Mouse (Mus musculus): ENCODE results near the gene Dock8.
A peak's percentile ranks its signal among the peaks of the same experiment; 100 is the strongest.

Gene Dock8

GRCm38 (mm10) chr19:25193751-25194150 lies 194.4 kb downstream of the Dock8 start:
- DNase-seq (ENCODE audit: low spot score): no peak

GRCm38 (mm10) chr19:25200081-25200860 lies 200.9 kb downstream of the Dock8 start:
- no peak for DNase-seq (ENCODE audit: low spot score)

DNA sequence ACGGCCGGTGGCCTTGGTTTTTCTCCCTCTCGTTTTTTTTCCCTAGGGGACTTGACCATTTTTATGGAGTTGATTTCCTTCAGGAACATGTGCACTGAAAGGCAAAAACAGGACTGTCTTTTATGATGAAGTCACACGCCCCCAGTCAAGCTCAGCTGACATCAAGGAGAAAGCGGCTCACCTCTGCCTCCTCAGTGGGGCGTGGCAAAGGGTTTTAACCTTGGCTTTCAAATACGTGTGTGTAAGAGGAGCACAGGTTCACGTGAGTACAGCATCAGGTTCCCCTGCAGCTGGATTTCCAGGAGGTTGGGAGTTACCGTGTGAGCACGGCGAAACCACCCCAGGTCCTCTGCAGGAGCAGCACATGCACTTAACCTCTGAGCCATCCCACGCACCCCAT lies 203.7 kb downstream of the Dock8 start:
- DNase-seq (ENCODE audit: low spot score): no peak

GRCm38 (mm10) chr19:25206969-25207368 lies 207.6 kb downstream of the Dock8 start:
- no peak for DNase-seq (ENCODE audit: low spot score)

GRCm38 (mm10) chr19:25207731-25208361 lies 208.5 kb downstream of the Dock8 start:
- peak; percentile 45 for DNase-seq (ENCODE audit: low spot score)

DNA sequence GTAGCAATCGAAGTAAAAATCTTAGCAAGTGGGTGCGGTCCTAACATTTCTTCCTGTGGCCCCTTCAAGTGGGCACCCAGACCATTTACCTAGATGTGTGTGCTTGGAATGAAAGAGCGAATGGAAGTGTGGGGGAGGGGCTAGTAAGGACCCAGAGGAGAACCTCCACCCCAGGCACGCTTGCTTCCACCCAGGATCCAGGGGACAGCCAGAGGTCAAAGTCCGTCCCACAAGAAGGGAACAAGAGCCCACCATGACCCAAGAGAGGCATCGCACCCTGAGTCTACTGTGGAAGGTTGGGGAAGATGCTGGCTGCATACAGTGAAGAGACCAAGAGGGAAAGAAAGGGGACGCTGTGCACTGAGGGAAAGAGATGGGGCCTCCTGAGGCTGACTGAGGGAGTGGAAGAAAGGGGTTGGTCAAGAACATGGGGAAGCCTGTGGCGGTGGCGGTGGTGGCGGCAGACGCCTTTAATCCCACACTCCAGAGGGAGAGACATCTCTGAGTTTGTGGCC lies 209.3 kb downstream of the Dock8 start:
- no peak for DNase-seq (ENCODE audit: low spot score)

DNA sequence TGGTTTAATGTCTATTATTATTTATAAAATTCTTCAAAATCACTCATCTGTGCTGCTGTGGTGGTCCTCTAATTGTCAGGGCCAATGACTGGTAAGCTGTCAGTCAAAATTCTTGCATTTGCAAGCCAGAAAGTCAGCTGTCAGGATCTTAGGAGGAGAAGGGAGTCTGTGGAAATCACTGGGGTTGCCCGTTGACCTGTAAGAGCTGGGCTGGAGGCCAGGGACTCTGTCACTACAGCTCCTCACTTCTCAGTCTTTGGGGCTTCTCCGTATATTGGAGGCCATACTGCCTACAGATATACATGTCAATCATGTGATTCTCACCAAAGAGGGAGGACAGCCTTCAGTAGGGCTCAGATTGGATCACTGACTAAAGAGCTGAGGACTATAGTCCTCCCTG lies 221.3 kb downstream of the Dock8 start:
- no peak for DNase-seq (ENCODE audit: low spot score)

GRCm38 (mm10) chr19:25221964-25222640 lies 222.8 kb downstream of the Dock8 start:
- no peak for DNase-seq (ENCODE audit: low spot score)

DNA sequence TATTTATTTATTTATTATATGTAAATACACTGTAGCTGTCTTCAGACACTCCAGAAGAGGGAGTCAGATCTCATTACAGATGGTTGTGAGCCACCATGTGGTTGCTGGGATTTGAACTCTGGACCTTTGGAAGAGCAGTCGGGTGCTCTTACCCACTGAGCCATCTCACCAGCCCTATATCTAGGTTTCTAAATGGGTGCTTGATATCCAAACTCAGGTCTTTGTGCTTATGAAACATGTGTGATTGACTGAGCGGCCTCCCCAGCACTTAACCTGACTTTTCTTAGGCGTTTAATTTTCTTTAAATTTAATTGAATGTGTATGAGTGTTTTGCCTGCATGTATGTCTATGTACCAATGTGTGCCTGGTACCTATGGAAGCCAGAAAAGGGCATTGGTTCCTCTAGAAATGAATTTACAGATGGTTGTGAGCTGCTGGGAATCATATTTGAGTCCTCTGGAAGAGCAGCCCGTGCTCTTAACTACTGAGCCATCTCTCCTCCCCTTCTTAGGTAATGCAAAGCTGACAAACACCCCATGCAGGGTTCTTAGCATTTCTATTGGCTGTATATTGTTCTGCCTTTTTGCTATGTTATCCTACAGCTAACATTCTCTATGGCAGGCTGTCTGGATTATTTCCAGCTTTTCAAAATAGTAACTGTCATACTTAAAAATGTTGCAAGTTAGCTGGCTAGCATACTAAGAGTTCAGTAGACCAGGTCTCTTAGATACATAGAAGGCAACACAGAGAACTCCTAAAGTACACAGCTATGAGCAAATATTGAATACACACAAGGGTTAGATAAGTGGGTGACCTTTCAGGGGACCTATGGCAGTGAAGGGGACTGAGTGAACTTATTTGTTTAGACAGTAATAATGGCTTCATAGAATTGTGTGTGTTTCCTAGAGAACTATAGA lies 231.0 kb downstream of the Dock8 start:
- no peak for DNase-seq (ENCODE audit: low spot score)

DNA sequence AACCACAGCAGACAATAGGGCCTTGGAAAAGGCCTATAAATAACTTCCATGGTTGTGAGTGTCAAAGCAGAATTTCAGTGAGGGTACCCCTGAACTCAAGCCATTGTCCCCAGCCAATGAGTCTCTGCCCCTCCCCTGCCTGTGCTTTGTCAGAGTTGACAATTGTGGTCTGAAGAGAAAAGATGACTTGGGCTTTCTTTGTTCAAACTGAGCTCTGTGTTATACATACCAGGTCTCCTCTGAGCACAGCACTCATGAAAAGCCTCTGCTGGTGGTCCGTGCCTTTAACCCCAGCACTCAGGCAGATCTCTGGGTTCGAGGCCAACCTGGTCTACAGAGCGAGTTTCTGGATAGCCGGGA lies 231.6 kb downstream of the Dock8 start:
- DNase-seq (ENCODE audit: low spot score): no peak

DNA sequence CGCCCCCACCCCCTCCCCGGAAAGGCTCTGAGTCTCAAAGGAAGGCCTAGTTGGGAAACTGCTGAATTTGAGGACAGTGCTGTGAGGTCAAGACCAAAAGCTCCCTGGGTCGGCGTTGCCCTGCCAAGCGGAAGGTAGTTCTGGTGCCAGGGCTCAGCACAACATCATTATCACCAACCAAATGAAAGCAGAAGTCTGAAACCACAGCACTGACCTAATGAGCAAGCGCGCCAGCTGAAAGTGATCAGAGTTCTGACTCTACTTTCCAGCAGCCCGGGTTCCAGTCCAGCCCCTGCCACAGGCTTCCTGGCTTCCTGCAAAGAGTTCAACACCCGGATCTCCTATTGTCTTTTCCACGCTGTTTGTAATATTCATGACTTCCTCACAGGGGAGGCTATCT lies 232.7 kb downstream of the Dock8 start:
- no peak for DNase-seq (ENCODE audit: low spot score)

- DNase-seq (ENCODE audit: low spot score): peak; percentile 78
These were observed 237.5 kb downstream of the Dock8 start, which contains the start of gene Kank1 for GRCm38 (mm10) chr19:25236596-25237491. Gene Kank1 (plus strand): TSS chr19:25236975.

GRCm38 (mm10) chr19:25237492-25238040 lies 238.2 kb downstream of the Dock8 start:
- peak; percentile 65 for DNase-seq (ENCODE audit: low spot score)

- DNase-seq (ENCODE audit: low spot score): no peak
These were observed 238.8 kb downstream of the Dock8 start for GRCm38 (mm10) chr19:25238121-25238520.

GRCm38 (mm10) chr19:25243566-25243965 lies 244.2 kb downstream of the Dock8 start:
- no peak for DNase-seq (ENCODE audit: low spot score)

- no peak for DNase-seq (ENCODE audit: low spot score)
These were observed 246.7 kb downstream of the Dock8 start for GRCm38 (mm10) chr19:25246062-25246461.

GRCm38 (mm10) chr19:25247858-25248552 lies 248.7 kb downstream of the Dock8 start:
- no peak for DNase-seq (ENCODE audit: low spot score)

DNA sequence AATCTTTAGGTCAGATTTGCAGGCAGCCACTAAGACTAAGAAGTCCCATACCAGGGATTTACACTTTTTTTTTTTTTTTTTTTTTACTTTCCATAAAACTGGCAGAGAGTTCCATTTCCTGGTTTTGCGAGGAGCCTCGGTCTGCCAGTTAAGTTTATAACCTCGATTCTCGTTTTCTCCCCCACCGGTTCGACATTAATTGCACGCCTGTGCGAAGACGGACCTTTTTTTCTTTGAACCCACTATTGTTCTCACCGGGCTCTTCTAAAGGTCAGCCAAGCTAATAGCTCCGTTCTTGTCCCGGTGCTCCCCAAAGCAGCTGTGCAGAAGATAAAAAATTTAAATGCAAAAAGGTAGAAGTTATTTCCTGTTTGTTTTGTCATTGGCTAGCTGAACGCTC lies 249.9 kb downstream of the Dock8 start:
- DNase-seq (ENCODE audit: low spot score): no peak

DNA sequence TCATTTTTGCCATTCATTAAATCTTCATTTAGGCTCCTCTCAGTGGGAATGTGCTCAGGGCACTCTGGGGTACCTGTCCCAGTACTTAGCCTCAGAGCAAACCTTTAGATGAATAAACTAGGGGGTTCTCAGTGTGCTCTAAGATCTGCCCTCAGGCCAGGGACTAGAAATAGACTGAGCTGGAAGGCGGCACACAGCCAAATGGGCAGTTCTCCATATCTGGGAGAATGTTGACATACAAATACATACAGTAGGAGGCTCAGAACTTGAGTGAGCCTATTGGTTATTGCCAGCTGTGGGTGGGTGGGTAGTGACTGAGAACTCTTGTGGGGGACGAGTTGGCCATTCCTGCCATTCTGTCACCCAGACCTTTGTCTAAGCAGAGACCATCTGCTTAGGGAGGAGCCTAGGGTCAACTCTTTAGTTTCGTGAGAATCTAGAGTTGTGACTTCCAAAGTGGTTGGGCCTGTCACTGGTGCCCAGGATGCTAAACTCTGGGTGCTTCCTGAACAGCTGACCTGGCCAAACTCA lies 252.3 kb downstream of the Dock8 start:
- no peak for DNase-seq (ENCODE audit: low spot score)
